Mouse (Mus musculus): Measurements from ENCODE around the gene Ttc32.

DNA sequence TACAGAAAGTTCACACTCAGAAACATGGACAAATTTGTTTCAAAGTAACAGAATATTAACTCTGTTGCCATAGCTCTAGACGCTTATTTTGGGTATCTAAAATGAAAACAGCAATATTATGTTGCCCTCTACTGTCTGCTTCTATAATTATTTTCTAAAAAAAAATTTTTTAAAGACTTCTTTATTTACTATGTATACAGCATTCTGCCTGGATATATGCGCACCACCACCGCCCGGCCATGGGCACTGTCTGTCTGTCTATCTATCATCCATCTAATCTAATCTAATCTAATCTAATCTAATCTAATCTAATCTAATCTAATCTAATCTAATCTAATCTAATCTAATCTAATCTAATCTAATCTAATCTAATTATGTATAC lies 300 bp upstream of the Ttc32 start:
- TF ChIP-seq POLR2A (IDR thresholded peaks at IDR 0.05; ENCODE audit: borderline replicate concordance, extremely low read depth, low read depth, low read length) (no peak), CTCF (IDR thresholded peaks at IDR 0.05; ENCODE audit: insufficient read depth, low read length) (no peak)
